Mouse (Mus musculus): ENCODE measurements around the gene Lnx2. TPM values are rescaled to one million over a fixed set of nuclear protein-coding genes. Genes with fewer than 3 reads are reported as not detected.

Gene Lnx2
- polyA plus RNA-seq, 2 experiments = 4.1 to 4.4 TPM

GRCm38 (mm10) chr5:147056712-147057290 lies 19.6 kb downstream of the Lnx2 start:
- peaks cover 0 to 29% of the 10 kb centered on the region in 2 experiments; a peak in 2 of 4 replicates for H3K4me1 ChIP-seq (replicated peaks; ENCODE audit: control insufficient read depth in 2 of 2, insufficient read depth in 2 of 2, low read length in 1 of 2)
- WGBS (ENCODE audit: insufficient replicate concordance) = 76% methylated on average over 10 of the region's 10 CpGs
- H3K9ac ChIP-seq (replicated peaks) = no peak overlapping the region

GRCm38 (mm10) chr5:147055572-147056245 lies 20.7 kb downstream of the Lnx2 start:
- no peak for ATAC-seq (ENCODE audit: insufficient read depth)
- Histone ChIP-seq H3K27ac (no peak overlapping the region), H3K4me1 (replicated peaks; ENCODE audit: control insufficient read depth in 2 of 2, insufficient read depth in 2 of 2, low read length in 1 of 2) (peaks cover 0 to 29% of the 10 kb centered on the region in 2 experiments; a peak in 2 of 4 replicates), H3K4me2 (ENCODE audit: low read depth) (no peak overlapping the region), H3K4me3 (ENCODE audit: insufficient read depth in 1 of 2, low read depth in 2 of 2, low read length in 2 of 2) (no peak overlapping the region), H3K27me3 (ENCODE audit: control insufficient read depth, insufficient read depth, low read length) (no peaks in the 10 kb centered on the region), H3K9me3 (ENCODE audit: control insufficient read depth, low read length) (no peaks in the 10 kb centered on the region), H3K36me3 (replicated peaks; ENCODE audit: control insufficient read depth, insufficient read depth, low read depth) (no peaks in the 10 kb centered on the region), H3K9ac (replicated peaks) (no peak overlapping the region)
- TF ChIP-seq CTCF (IDR thresholded peaks at IDR 0.05; ENCODE audit: low read depth) (no peak), EP300 (IDR thresholded peaks at IDR 0.05; ENCODE audit: low read depth) (no peak)
- DNase-seq (ENCODE audit: low read depth in 3 of 3, low spot score in 3 of 3) = no peak
- 72% methylated on average over 6 of the region's 6 CpGs for WGBS (ENCODE audit: insufficient replicate concordance)

More at GRCm38 (mm10) chr5:147056712-147057290, 19.6 kb downstream of the Lnx2 start:
- Histone ChIP-seq H3K4me3 (ENCODE audit: insufficient read depth in 1 of 2, low read depth in 2 of 2, low read length in 2 of 2) (no peak overlapping the region), H3K36me3 (replicated peaks; ENCODE audit: control insufficient read depth, insufficient read depth, low read depth) (no peaks in the 10 kb centered on the region), H3K27me3 (ENCODE audit: control insufficient read depth, insufficient read depth, low read length) (no peaks in the 10 kb centered on the region), H3K9me3 (ENCODE audit: control insufficient read depth, low read length) (no peaks in the 10 kb centered on the region), H3K4me2 (ENCODE audit: low read depth) (no peak overlapping the region), H3K27ac (no peak overlapping the region)
- ATAC-seq (ENCODE audit: insufficient read depth) (peak; percentile 23; the same call in 1 of the 2 replicates), DNase-seq (ENCODE audit: low read depth in 3 of 3, low spot score in 3 of 3) (no peak)
- TF ChIP-seq EP300 (IDR thresholded peaks at IDR 0.05; ENCODE audit: low read depth) (no peak), CTCF (IDR thresholded peaks at IDR 0.05; ENCODE audit: low read depth) (no peak)

GRCm38 (mm10) chr5:147054747-147055270 lies 21.6 kb downstream of the Lnx2 start:
- Histone ChIP-seq H3K36me3 (replicated peaks; ENCODE audit: control insufficient read depth, insufficient read depth, low read depth) (no peaks in the 10 kb centered on the region), H3K9ac (replicated peaks) (no peak overlapping the region), H3K4me3 (ENCODE audit: insufficient read depth in 1 of 2, low read depth in 2 of 2, low read length in 2 of 2) (no peak overlapping the region), H3K4me1 (replicated peaks; ENCODE audit: control insufficient read depth in 2 of 2, insufficient read depth in 2 of 2, low read length in 1 of 2) (peaks cover 0 to 32% of the 10 kb centered on the region in 2 experiments; a peak in 3 of 4 replicates), H3K27ac (no peak overlapping the region), H3K9me3 (ENCODE audit: control insufficient read depth, low read length) (no peaks in the 10 kb centered on the region), H3K4me2 (ENCODE audit: low read depth) (no peak overlapping the region), H3K27me3 (ENCODE audit: control insufficient read depth, insufficient read depth, low read length) (no peaks in the 10 kb centered on the region)
- ATAC-seq (ENCODE audit: insufficient read depth) (0 out of 2 replicates have a peak, but pooled peaks have one; percentile 17), DNase-seq (ENCODE audit: low read depth in 3 of 3, low spot score in 3 of 3) (no peak)
- TF ChIP-seq CTCF (IDR thresholded peaks at IDR 0.05; ENCODE audit: low read depth) = no peak
- no peak for TF ChIP-seq EP300 (IDR thresholded peaks at IDR 0.05; ENCODE audit: low read depth)
- WGBS (ENCODE audit: insufficient replicate concordance) = 21% methylated on average over 2 of the region's 2 CpGs

- TF ChIP-seq CTCF (IDR thresholded peaks at IDR 0.05; ENCODE audit: low read depth) (no peak), EP300 (IDR thresholded peaks at IDR 0.05; ENCODE audit: low read depth) (no peak)
- WGBS (ENCODE audit: insufficient replicate concordance) = 68% methylated on average over 6 of the region's 6 CpGs
- no peak overlapping the region for H3K4me3 ChIP-seq (ENCODE audit: insufficient read depth in 1 of 2, low read depth in 2 of 2, low read length in 2 of 2)
- no peak overlapping the region for H3K4me2 ChIP-seq (ENCODE audit: low read depth)
- no peak for DNase-seq (ENCODE audit: low read depth in 3 of 3, low spot score in 3 of 3)
- no peak overlapping the region for H3K27ac ChIP-seq
- no peaks in the 10 kb centered on the region for H3K27me3 ChIP-seq (ENCODE audit: control insufficient read depth, insufficient read depth, low read length)
- peaks cover 0 to 30% of the 10 kb centered on the region in 2 experiments; a peak in 3 of 4 replicates for H3K4me1 ChIP-seq (replicated peaks; ENCODE audit: control insufficient read depth in 2 of 2, insufficient read depth in 2 of 2, low read length in 1 of 2)
- no peak overlapping the region for H3K9ac ChIP-seq (replicated peaks)
- no peaks in the 10 kb centered on the region for H3K9me3 ChIP-seq (ENCODE audit: control insufficient read depth, low read length)
- ATAC-seq (ENCODE audit: insufficient read depth) = no peak
- H3K36me3 ChIP-seq (replicated peaks; ENCODE audit: control insufficient read depth, insufficient read depth, low read depth) = no peaks in the 10 kb centered on the region
Measured at GRCm38 (mm10) chr5:147054328-147054727, 22.1 kb downstream of the Lnx2 start.

- Histone ChIP-seq H3K27me3 (ENCODE audit: control insufficient read depth, insufficient read depth, low read length) (no peaks in the 10 kb centered on the region), H3K27ac (no peak overlapping the region), H3K4me1 (replicated peaks; ENCODE audit: control insufficient read depth in 2 of 2, insufficient read depth in 2 of 2, low read length in 1 of 2) (peaks cover 0 to 28% of the 10 kb centered on the region in 2 experiments; a peak in 3 of 4 replicates), H3K4me3 (ENCODE audit: insufficient read depth in 1 of 2, low read depth in 2 of 2, low read length in 2 of 2) (no peak overlapping the region), H3K36me3 (replicated peaks; ENCODE audit: control insufficient read depth, insufficient read depth, low read depth) (no peaks in the 10 kb centered on the region), H3K9ac (replicated peaks) (no peak overlapping the region), H3K9me3 (ENCODE audit: control insufficient read depth, low read length) (no peaks in the 10 kb centered on the region), H3K4me2 (ENCODE audit: low read depth) (no peak overlapping the region)
- TF ChIP-seq CTCF (IDR thresholded peaks at IDR 0.05; ENCODE audit: low read depth) (no peak), EP300 (IDR thresholded peaks at IDR 0.05; ENCODE audit: low read depth) (no peak)
- DNase-seq (ENCODE audit: low read depth in 3 of 3, low spot score in 3 of 3) = no peak
- ATAC-seq (ENCODE audit: insufficient read depth) = no peak
- 47% methylated on average over 3 of the region's 3 CpGs for WGBS (ENCODE audit: insufficient replicate concordance)
Measured at GRCm38 (mm10) chr5:147053481-147053880, 22.9 kb downstream of the Lnx2 start.

All from liver, embryonic 14.5 days (tissue).